Mouse (Mus musculus): ENCODE data around the gene Enpp6. TPM values are rescaled to one million over a fixed set of nuclear protein-coding genes. Genes with fewer than 3 reads are reported as not detected.

The Enpp6 gene
- total RNA-seq, 4 experiments from 2014 or later, result 2.4 to 7.3 (median 3.1) TPM

Other genes starting within 250 kb of the Enpp6 start
- 10 to 100 TPM; 26.0 to 34.6 (median 27.6) TPM for gene Irf2, start 247.2 kb upstream of the Enpp6 start, total RNA-seq (2022)

Measured in heart, adult 8-10 months (tissue).